Mouse (Mus musculus): ENCODE data around the gene Slc25a11.

Gene Slc25a11

DNA sequence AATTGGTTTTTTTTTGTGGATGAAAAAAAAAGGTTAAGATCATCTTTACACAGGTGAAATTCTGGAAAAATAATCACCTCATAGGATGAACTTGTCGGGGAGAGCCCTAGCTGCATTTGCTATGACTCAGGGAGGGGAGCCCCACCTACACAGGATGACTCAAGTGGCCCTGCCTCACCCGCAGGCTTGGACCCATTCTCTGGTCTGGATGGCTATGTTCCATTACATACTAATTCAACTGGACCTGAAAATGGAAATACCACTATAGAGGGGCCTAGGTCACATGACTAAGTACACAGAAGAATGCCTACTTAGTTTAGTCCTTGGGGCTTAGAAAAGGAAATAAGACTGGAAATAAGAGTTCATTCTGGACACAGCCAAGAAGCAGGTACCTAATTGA, 4.1 kb upstream of the Slc25a11 start:
- DNase-seq (ENCODE audit: low spot score in 2 of 2) = no peak

DNA sequence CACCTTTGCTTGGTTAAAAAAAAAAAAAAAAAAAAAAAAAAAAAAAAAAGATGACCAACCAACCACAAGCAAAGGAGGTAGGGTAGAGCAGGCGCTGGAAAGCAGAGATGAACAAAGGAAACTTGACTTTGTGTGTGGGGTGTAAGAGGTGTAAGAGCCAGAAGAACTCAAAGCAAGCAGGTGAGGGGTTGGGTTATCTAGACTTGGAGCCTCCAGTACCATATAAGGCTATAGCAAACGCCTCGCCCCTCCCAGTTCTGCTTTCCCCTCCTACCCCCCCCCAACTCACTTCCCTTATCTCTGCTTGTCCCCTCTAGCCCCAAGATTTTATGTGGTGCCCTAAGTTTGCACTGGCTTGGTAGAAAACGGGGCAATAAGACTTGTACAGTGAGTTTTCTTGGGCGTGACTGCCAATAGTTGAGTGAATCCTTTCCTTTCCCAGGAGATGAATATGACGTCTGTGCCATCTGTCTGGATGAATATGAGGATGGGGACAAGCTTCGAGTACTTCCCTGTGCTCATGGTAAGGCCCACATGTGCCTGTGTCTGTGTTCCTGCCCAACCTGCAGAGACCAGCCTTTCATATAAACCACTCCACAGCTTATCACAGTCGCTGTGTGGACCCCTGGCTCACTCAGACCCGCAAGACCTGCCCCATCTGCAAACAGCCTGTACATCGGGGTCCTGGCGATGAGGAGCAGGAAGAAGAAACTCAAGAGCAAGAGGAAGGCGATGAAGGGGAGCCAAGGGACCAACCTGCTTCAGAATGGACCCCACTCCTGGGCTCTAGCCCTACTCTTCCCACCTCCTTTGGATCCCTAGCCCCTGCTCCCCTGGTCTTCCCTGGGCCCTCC, 3.3 kb upstream of the Slc25a11 start:
- DNase-seq (ENCODE audit: low spot score in 2 of 2) = no peak

DNA sequence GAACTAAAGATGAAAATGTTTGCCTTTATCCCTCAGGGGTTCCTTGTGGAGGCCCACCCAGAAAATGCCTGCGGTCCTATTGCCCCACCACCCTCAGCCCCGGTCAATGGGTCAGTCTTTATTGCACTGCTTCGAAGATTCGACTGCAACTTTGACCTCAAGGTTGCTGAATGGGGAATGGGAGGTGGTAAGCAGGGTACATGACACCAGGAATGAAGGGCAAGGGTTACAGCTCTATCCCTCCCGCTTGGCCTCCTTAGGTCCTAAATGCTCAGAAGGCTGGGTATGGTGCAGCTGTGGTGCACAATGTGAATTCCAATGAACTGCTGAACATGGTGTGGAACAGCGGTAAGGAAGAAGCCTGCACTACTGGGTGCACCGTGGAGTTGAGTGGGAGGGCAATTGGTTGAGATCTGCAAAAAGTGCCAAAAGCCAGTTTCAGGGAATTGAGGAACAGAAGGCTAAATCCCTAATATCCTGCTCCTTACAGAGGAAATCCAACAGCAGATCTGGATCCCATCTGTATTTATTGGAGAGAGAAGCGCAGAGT, 2.0 kb upstream of the Slc25a11 start:
- no peak for DNase-seq (ENCODE audit: low spot score in 2 of 2)

DNA sequence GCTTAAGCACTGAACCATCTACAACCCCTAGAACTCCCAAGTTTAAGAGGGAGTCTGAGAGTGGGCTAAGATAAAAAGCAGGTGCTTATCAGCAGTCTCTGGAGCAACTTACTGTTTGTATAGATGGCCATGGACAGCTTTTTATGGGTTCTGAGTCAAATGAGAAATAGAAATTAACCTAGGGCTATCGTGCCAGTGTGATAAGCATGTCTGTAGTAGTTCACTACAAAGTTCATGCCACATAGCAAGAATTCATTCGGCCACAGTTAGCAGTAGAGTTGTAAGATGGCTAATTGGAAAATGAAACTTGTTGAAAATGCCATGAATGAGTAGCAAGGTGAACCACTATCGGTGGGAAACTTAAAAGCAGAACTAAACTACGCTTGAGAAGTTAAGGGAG, 1.2 kb upstream of the Slc25a11 start:
- DNase-seq (ENCODE audit: low spot score in 2 of 2) = no peak

DNA sequence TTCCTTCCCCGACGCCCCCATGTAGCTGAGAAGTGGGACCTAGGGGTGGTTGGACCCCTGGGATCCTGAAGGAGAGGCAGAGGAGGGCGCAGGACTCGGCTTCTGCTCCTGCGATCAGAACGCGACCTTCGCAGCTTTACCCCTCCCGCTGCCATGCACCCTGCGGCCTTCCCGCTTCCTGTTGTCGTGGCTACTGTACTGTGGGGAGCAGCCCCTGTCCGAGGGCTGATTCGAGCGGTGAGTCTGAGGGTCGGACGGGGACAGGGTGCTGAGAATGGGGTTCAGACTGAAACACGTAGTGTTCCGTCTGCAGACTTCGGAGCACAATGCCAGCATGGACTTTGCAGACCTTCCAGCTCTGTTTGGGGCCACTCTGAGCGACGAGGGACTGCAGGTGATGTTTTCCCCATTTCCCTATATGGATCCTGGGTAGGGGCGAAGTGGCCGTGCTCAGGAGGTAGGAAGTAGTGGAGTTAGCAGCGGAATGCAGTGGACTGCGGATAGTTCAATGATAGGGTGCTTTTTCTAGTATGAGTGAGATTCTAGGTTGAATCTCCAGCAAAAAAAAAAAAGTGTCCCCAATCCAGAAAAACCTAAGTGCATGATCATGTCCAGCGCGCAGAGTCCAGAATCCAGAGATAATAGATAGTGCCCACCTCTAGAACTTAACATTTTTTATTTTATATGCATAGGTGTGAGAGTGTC, 589 bp upstream of the Slc25a11 start:
- peak in 1 of 2 experiments; percentile 28 for DNase-seq (ENCODE audit: low spot score in 2 of 2)

DNA sequence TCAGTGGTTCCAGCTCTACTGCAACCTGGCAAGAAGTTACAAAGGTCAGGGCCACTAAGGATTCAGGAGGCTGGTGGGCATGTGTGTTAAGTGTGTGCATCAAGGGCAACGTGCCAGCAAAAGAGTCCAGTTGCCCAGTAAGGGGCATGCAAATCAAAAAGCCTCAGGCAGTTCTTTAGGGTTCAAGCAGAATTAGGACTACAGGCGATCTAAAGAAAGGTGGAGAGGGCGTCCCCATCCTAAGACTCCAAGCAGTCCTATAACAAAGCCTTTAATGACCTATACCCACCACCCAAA, 1.1 kb downstream of the Slc25a11 start:
- DNase-seq (ENCODE audit: low spot score in 2 of 2) = no peak

DNA sequence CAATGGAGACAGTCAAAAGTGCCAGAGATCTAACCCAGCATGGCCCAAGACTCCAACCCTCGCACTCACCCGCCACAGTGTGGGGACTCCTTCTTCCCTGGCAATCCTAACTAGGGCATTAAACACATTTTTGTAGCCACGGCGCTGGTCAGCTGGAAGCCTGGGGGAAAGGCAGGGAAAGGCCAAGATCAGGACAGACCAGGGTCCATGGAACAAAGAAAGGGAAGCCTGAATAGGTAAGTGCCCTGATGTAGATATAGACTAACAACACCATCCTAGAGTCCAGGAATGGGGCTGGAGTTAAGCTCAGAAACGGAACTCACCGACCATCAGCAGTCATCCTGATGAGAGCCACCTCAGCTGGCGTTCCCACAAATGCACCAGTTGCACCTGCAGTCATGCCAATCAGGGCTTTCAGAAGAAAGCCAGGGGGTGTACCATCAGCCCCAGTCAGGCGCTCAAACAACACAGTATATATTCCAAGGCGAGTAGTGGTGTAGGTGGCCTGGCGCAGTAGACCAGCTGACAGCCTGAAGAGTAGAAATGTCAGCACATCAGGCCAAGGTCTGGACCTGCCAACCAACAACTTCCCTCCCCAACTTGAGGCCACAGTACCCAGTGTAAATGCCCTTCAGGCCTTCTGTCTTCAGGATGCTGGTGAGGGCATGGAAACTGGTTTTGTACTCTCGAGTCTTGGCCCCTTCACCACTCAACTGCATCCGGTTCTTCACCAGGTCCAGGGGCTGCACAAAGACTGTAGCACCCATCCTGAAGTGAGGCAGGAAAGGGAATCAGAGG, 1.6 kb downstream of the Slc25a11 start:
- no peak for DNase-seq (ENCODE audit: low spot score in 2 of 2)

DNA sequence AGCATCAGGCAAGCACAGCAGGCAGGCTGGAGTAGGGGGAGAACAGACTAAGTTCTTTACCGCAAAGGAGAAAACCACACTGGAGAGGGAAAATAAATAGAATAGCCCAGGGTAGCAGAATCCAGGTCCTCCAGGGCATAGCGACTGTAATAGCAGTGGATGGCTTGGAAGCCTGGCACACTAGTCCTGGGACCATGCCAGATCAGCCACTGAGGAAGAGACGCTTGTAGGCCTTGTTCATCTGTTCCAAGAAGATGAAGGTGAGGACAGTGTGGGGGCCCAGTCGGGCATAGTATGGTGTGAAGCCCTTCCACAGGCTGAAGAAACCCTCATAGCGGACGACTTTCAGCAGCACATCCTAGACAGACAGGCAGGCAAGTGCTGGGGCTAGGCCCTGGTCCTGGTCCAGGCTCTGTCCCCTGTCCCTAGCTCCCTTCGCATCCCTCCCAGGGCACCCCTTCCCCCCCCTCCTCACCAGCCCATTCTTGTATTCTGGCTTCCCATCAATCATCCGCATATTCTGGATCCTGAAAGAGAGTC, 2.6 kb downstream of the Slc25a11 start:
- no peak for DNase-seq (ENCODE audit: low spot score in 2 of 2)

DNA sequence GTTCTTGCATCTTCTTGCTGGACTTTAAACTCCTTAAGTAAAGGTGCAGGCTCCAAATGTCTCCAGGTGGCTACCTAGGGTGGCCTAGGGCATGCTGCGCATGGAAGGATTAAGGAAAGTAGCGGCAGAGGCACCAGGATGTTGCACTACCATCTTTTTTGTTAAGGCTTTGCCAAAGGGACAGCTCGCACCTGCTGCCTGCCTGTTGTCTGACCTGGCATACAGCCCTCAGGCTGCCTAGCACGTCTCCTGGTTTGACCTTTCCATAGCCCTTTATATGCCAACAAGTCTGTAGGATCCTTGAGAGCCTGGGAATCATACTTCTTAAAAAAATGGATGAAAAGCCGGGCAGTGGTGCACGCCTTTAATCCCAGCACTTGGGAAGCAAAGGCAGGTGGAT, 4.2 kb downstream of the Slc25a11 start:
- DNase-seq (ENCODE audit: low spot score in 2 of 2) = no peak

DNA sequence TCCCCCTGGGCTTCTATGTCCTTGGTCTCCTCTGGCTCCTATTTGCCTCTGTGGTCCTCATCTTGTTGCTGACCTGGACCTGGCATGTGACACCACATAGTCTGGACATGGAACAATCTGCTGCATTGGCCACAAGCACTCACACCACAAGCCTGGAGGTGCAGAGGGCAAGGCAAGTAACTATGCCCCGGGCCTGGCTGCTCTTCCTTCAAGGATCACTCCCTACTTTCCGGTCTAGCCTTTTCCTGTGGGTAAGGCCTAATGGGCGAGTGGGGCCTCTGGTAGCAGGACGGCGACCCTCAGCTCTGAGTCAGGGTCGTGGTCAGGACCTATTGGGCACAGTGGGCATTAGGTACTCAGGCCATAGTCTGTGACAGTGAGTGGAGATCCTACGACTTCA, 6.0 kb downstream of the Slc25a11 start:
- DNase-seq (ENCODE audit: low spot score in 2 of 2) = no peak

DNA sequence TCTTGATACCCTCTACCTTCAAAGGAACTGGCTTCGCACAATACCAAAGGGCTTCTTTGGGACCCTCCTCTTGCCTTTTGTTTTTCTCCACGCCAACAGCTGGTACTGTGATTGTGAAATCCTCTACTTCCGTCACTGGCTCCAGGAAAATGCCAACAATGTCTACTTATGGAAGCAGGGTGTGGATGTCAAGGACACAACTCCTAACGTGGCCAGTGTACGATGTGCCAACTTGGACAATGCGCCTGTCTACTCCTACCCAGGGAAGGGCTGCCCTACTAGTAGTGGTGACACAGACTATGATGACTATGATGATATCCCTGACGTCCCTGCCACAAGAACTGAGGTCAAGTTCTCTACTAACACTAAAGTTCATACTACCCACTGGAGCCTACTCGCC, 7.3 kb downstream of the Slc25a11 start:
- DNase-seq (ENCODE audit: low spot score in 2 of 2) = no peak

DNA sequence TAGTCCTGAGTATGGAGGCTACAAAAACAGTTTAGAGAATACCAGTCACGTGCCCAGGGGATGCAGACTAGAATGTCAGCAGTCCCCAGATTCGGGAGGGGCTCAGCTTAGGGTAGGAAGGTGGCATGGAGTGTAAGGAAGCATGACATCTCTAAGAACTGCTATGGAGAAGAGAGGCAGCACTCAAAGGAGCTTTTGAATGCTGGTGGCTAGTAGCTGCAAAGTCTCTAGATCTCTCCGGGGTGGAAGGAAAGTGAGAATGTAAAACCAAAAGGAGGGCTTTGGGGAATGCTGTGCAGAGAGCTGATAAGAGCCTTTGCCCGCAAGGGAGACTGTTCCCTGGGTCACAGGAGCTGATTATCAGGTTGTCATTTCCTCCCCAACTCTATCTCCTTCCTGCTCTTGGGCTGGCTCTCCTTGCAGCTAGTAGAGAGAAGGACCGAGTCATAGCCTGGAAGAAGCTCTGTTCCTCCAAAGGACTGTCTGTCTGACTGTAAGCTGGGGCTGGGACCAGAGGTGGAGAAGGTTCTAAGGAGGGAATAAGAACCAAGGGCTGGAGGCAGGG, 8.5 kb downstream of the Slc25a11 start, which contains the start of gene Gp1ba:
Gene Gp1ba (plus strand): TSS at position 409 of the 565 bp plus-strand sequence.
- no peak for DNase-seq (ENCODE audit: low spot score in 2 of 2)

DNA sequence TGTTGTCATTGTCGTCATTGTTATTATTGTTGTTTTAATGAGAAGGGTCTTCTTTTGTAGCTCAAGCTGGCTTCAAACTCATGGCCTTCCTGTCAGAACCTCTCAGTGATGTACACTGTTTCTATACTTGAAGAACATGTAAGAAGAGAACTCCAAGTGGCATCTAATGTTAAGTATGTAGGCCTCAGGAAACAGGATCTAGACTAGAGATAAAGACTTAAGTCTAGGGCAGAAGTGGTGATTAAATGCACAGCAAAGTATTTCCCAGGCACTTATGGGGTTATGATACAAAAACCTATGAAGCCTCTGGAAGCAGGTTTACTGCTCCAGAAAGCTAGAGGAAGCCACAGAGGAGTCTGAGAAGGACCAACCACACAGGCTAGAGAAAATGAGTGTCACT, 9.0 kb downstream of the Slc25a11 start:
- no peak for DNase-seq (ENCODE audit: low spot score in 2 of 2)

DNA sequence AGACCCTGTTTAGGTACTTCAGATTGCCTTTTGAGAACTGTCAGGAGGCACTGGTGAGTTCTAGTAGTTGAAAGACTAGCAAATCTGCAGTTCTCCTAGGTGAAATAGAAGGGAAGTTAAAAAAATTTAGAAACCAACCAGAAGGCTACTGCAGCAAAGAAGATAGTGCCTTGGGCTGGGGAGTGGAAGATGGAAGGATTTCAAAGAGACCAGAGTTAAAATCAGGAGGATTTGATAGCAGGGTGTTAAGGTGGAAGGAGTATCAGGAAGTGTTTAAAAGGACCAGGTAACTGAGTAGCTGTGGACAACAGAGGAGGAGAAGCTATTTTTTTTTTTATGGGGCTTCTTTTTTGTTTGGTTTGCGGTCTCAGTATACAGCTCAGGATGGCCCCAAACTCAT, 9.5 kb downstream of the Slc25a11 start:
- DNase-seq (ENCODE audit: low spot score in 2 of 2) = no peak

DNA sequence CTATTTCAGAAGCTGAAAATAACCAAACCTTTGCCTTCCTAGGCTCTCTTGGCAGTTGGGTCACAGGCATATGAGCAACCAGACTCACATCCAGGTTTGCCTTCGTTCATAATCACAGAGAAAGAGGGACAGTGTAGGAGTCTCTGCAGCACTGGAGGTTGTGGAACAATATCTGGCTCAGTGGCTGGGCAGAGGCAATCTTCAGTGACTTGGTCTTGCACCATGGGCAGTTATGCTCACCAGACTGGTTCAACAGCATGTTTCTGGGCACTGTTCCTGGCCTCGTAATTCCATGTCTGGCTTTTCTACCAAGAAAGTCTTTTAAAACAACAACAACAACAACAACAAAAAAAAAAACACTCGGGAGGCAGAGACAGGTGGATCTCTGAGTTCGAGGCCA, 11.7 kb downstream of the Slc25a11 start:
- no peak for DNase-seq (ENCODE audit: low spot score in 2 of 2)

DNA sequence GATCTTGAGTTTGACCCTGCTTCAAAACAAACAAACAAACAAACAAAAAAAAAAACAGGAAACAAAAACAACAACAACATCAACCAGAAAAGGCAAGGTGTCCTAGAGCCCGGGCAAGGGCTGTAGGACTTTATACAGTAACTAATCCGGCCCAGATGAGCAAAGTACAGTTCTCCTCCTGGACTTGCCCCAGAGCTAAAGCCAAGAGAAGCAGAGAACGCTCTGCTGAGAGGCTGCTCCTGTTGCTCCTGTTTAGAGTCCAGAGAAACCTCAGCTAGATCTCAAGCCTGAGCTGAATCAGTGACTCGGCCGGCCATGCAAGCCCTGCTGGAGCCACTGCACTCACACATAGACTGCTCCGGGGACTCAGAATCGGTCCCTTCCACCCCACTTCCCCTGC, 17.1 kb downstream of the Slc25a11 start:
- DNase-seq (ENCODE audit: low spot score in 2 of 2) = no peak

DNA sequence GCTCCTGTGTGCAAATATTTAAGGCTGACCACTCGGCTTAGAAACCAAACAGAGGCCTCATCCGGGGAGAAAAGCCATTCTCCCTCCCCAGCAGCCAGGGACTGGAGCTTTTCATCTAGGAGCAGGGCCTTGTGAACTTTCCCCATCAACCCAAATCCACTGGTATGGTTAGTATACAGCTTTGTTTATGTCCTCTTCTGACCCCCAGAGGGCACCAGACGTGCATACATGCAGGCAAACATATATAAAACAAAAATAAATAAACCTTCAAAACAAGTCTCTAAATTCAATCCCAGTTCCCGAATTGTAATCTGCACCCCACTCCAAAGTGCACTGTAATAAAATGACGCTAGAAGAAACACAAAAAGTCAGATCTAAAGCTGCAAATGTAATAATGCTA, 17.7 kb downstream of the Slc25a11 start:
- no peak for DNase-seq (ENCODE audit: low spot score in 2 of 2)

DNA sequence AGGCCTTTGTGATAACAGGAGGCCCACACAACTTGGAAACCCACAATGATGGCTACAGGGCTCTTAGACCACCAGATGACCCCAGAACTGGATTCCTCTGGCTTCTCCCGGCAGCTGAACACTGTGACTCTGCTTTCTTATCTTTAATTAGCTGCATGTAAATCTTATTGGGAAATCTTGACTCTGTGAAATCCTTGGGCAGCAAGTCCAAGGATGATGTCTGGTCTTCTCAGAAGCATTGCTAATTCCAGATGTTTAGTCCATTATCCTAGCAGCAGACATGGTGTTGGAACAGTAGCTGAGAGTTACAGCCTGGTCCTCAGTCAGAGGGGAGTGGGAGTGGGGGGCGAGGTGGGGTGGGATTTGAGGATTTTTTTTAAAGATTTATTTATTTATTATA, 18.8 kb downstream of the Slc25a11 start:
- no peak for DNase-seq (ENCODE audit: low spot score in 2 of 2)

DNA sequence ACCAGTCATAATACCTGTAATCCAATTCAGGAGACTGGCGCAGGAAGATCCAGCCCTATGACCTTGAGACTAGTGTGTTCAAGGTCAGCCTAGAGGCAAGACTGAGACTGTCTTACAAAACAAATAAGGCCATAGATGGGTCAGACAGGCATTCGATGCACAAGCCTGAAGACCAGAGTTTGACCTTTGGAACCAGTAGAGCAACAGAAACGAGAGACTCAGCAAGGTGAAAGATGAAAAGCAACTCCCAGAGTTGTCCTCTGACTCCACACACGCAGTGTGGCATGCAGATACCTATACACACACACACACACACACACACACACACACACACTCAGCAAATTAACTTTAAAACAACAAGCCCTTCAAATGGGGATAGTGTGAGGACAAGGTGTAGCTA, 20.4 kb downstream of the Slc25a11 start:
- DNase-seq (ENCODE audit: low spot score in 2 of 2) = no peak

DNA sequence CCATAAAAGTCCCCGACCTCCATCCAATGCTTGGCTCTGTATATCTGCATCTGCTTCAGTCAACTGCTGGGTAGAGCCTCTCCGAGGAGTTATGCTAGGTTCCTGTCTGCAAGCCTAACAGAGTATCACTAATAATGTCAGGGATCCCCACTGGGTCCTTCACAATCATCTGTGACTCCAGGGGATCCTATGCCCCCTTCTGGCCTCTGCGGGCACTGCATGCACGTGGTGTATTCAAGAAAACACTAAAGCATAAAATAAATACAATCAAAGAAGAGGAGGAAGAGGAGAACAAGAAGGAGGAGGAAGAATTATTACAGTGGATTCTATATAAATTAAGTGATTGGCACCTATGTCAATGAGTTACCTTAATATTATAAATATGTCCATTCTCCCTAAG, 21.8 kb downstream of the Slc25a11 start:
- DNase-seq (ENCODE audit: low spot score in 2 of 2) = no peak

DNA sequence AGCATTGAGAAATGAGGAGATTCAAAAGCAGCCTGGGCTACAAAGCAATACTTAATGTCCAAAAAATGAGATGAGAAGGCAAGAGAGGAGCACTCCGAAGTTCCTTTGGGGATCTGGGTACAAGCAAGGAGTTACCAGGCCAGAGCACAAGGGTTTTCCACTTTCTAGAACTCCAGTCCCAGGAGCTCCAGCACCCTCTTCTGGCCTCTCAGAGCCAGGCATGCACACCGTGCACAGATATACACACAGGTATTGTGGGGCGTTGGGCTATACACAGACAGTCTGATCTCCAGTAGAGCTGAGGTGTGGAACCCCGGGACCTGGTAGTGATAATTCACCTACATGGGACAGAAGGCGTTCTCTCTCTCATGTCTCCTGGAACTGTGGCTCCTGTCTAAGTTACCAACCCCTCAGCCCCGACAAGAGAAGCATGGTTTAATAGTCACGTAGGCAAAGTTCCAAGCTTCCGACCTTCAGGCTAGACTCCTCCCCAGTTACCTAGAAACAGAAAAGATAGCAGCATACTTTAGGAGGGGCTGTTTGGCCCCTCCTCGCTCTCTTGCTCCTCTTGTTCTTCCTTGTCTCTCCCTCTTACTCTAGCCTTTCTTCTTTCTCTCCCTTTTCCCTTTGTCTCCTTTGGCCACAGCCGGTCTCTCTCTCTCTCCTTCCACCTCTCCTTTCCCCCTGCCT, 24.1 kb downstream of the Slc25a11 start:
- no peak for DNase-seq (ENCODE audit: low spot score in 2 of 2)
